Comparison of ENCODE assay signal across 26 mouse cellular contexts in the genomic region with DNA sequence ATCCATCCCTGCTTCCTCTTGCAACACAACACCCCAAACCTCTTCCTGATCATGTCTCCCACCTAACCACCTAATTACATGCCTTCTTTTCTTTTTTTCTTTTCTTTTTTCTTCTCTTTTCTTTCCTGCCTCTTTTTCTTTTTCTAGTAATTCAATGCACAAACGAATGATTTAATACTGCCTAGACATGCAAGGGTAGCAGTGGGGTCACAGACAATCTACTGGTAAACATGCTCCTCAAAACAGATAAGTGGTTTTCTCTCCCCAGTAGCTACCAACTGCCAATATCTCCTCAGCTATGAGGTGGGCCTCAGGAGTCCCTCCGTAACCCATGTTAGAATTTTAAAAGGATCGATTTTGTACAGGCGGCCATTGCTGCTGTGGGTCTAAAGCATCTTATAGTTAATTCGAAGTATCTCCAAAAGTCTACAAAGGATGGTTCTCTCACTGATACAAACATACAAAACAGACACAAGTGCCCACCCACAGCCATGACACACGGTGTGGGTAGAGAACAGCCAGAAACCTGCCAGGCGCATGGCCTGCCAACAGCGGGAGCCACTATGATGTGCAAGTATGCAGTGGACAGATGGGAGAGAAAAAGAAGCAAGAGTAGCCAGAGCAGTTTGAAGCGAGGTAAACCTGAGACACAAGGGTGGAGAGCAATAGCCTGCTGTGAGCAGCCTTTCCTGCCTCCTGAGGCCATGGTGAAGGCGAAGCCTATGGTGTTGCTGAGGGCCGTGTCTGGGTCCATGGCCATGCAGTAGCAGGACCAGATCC.
DNase-seq lines count a peak whose midpoint lies in the region; TF ChIP-seq lines count a peak whose summit lies in the region.
"Had no signal": no experiment of that assay in that cellular context is flagged by ENCODE, and none has a peak within 500 bp of the region (broad histone marks: within the 10 kb centered on the region; RNA-seq: fewer than 3 reads in every experiment).

No protein-coding gene starts in this region.

- 92% methylated on average over 11 of the region's 11 CpGs for WGBS in limb, embryonic 10.5 days
- WGBS in thymus, adult 2 months = 93% methylated on average over 11 of the region's 11 CpGs

- H3K9me3 ChIP-seq in ES-E14 (ENCODE audit: control insufficient read depth, insufficient read depth, low read depth, low read length) = no peaks in the 10 kb centered on the region
- H3K9me3 ChIP-seq in limb, embryonic 10.5 days (replicated peaks) = no peaks in the 10 kb centered on the region
- H3K9me3 ChIP-seq: forebrain, embryonic 12.5 days; heart, embryonic 13.5 days; limb, embryonic 15.5 days had no signal

- no peak for TF ChIP-seq POLR2A in thymus, adult 2 months (IDR thresholded peaks at IDR 0.05; ENCODE audit: control insufficient read depth, extremely low read depth, insufficient read depth, low read length, poor library complexity)

- TF ChIP-seq CTCF in thymus, adult 2 months (IDR thresholded peaks at IDR 0.05; ENCODE audit: borderline replicate concordance, control insufficient read depth, extremely low read depth, insufficient read depth, low read length, poor library complexity) = no peak

- H3K4me3 ChIP-seq in ES-E14 (ENCODE audit: insufficient read depth in 1 of 2, low read depth in 1 of 2, low read length in 2 of 2, poor library complexity in 1 of 2, severe bottlenecking in 1 of 2) = no peak overlapping the region
- H3K4me3 ChIP-seq in limb, embryonic 10.5 days = no peak overlapping the region
- no peak overlapping the region for H3K4me3 ChIP-seq in thymus, adult 2 months (ENCODE audit: control insufficient read depth, insufficient read depth, low read length)
- H3K4me3 ChIP-seq: forebrain, embryonic 12.5 days; heart, embryonic 13.5 days; limb, embryonic 15.5 days had no signal

- no peak overlapping the region for H3K9ac ChIP-seq in ES-E14 (ENCODE audit: insufficient read depth, low read depth, low read length, poor library complexity, severe bottlenecking)
- H3K9ac ChIP-seq: forebrain, embryonic 12.5 days; forebrain, postnatal 0 days; heart, embryonic 13.5 days; hindbrain, embryonic 14.5 days; limb, embryonic 15.5 days had no signal

- H3K36me3 ChIP-seq in ES-E14 (ENCODE audit: control insufficient read depth, insufficient read depth, low read length, poor library complexity, severe bottlenecking) = no peaks in the 10 kb centered on the region
- H3K36me3 ChIP-seq in limb, embryonic 10.5 days = 0 out of 2 replicates have a peak, but pooled peaks cover 3% of the 10 kb centered on the region
- H3K36me3 ChIP-seq in thymus, adult 2 months (ENCODE audit: control insufficient read depth, insufficient read depth, low read length) = no peaks in the 10 kb centered on the region
- H3K36me3 ChIP-seq: forebrain, embryonic 12.5 days; limb, embryonic 15.5 days had no signal

- H3K27me3 ChIP-seq in limb, embryonic 10.5 days (ENCODE audit: low read depth, poor library complexity, severe bottlenecking) = no peaks in the 10 kb centered on the region
- H3K27me3 ChIP-seq in thymus, adult 2 months (ENCODE audit: control insufficient read depth, insufficient read depth, low read length) = no peaks in the 10 kb centered on the region
- H3K27me3 ChIP-seq: heart, embryonic 13.5 days; limb, embryonic 15.5 days had no signal

- peak overlapping the region; percentile 31; the same call in 1 of the 2 replicates for H3K27ac ChIP-seq in ES-E14 (ENCODE audit: insufficient read depth, low read depth, low read length, poor library complexity, severe bottlenecking)
- H3K27ac ChIP-seq in limb, embryonic 10.5 days = 0 out of 2 replicates have a peak overlapping the region, but pooled peaks have one; percentile 14
- H3K27ac ChIP-seq in thymus, adult 2 months (ENCODE audit: control insufficient read depth, insufficient read depth, low read length) = no peak overlapping the region
- H3K27ac ChIP-seq: forebrain, embryonic 12.5 days; heart, embryonic 13.5 days; hindbrain, embryonic 14.5 days; limb, embryonic 15.5 days had no signal

- intact Hi-C loops in left cerebral cortex, postnatal 4 days (cut with DNase I) = no loop called here
- intact Hi-C loops in left cerebral cortex, postnatal 36 days (cut with DNase I) = no loop called here

- in situ Hi-C loops in ES-E14 (cut with MboI; ENCODE audit: low sequenced_read_pairs in 2 of 2, unreplicated experiment in 2 of 2) = no loop called here

- no peaks in the 10 kb centered on the region for H3K4me1 ChIP-seq in ES-E14 (ENCODE audit: control insufficient read depth in 2 of 2, insufficient read depth in 2 of 2, low read length in 2 of 2, poor library complexity in 1 of 2)
- H3K4me1 ChIP-seq in limb, embryonic 10.5 days = peaks cover 27% of the 10 kb centered on the region
- H3K4me1 ChIP-seq in thymus, adult 2 months (replicated peaks; ENCODE audit: control insufficient read depth, insufficient read depth, low read length) = no peaks in the 10 kb centered on the region

- peak; percentile 46 to 71 for DNase-seq in cerebellum, postnatal 10 days
- no peak for DNase-seq in cerebellum, adult 9-11 months
- peak; percentile 32 for DNase-seq in left cerebral cortex, postnatal 4 days
- no peak for DNase-seq in left cerebral cortex, postnatal 36 days (ENCODE audit: low spot score in 2 of 2)
- no peak for DNase-seq in ES-E14 (ENCODE audit: low read depth, low spot score)
- DNase-seq in limb, embryonic 10.5 days (ENCODE audit: low spot score) = no peak
- no peak for DNase-seq in thymus, adult 2 months
- no peak for DNase-seq in embryo, embryonic 10 days (ENCODE audit: low spot score)
- DNase-seq: adrenal gland, postnatal 25 days; cerebellum, adult 2 months; forebrain, postnatal 0 days; gastrocnemius, postnatal 14 days; heart, adult 18-20 months; heart, postnatal 10 days; kidney, adult 9 months; kidney, postnatal 10 days; layer of hippocampus, adult 9-11 months; lung, adult 18-20 months; lung, postnatal 4 days; midbrain, embryonic 14.5 days; retina, postnatal 1 day; thymus, postnatal 4 days had no signal

TF ChIP-seq in ES-E14, 5 proteins besides CTCF, POLR2A, EP300 and RAD21:
- TF ChIP-seq ZC3H11A (IDR thresholded peaks at IDR 0.05; ENCODE audit: borderline replicate concordance, low read depth, low read length) (no peak), HCFC1 (IDR thresholded peaks at IDR 0.05; ENCODE audit: borderline replicate concordance, insufficient read depth, low read length) (no peak), CHD2 (IDR thresholded peaks at IDR 0.05; ENCODE audit: low read depth, low read length) (no peak), ZNF384 (IDR thresholded peaks at IDR 0.05; ENCODE audit: low read depth, low read length) (no peak), MAFK (IDR thresholded peaks at IDR 0.05; ENCODE audit: insufficient read depth, low read depth, low read length) (no peak)

Comparison
In these comparisons a context has a peak if more than half of its experiments do, and no peak if none do; other contexts are left out.
1. DNase-seq: peak in cerebellum, postnatal 10 days (2 of 2) and left cerebral cortex, postnatal 4 days (single experiment); none in cerebellum, adult 9-11 months (single experiment), left cerebral cortex, postnatal 36 days (0 of 2), ES-E14 (single experiment), limb, embryonic 10.5 days (single experiment), thymus, adult 2 months (single experiment) and embryo, embryonic 10 days (single experiment).